Mouse (Mus musculus) frontal cortex, postnatal 36 days (tissue): ENCODE data around the gene Cracr2b.
A peak's percentile ranks its signal among the peaks of the same experiment; 100 is the strongest.

Experiments
- DNase-seq, 2 experiments: peaks; one replicate each; pipeline ENCODE4 v3.0.0; 2022; ENCODE audit warnings: low spot score in 2 of 2

The Cracr2b gene

GRCm38 (mm10) chr7:141469901-141470636 is 9.2 kb downstream of the Cracr2b start:
- DNase-seq: no peak

GRCm38 (mm10) chr7:141470637-141470944 is 9.7 kb downstream of the Cracr2b start:
- no peak for DNase-seq

- no peak for DNase-seq
These were observed 10.3 kb downstream of the Cracr2b start for GRCm38 (mm10) chr7:141471236-141471635.

- DNase-seq: no peak
These were observed 11.3 kb downstream of the Cracr2b start for GRCm38 (mm10) chr7:141472226-141472625.

GRCm38 (mm10) chr7:141472763-141473162 is 11.9 kb downstream of the Cracr2b start:
- DNase-seq: no peak

GRCm38 (mm10) chr7:141474160-141474559 is 13.3 kb downstream of the Cracr2b start:
- no peak for DNase-seq

- peak; percentile 81 to 83 for DNase-seq
These were observed 14.3 kb downstream of the Cracr2b start, which contains the start of the genes Polr2l and Tspan4 for GRCm38 (mm10) chr7:141475011-141475804. Polr2l (minus strand) TSS chr7:141475132. Tspan4 (plus strand) TSS chr7:141475240.

- no peak for DNase-seq
These were observed 14.9 kb downstream of the Cracr2b start for GRCm38 (mm10) chr7:141475805-141476158.

GRCm38 (mm10) chr7:141476226-141476980 is 15.5 kb downstream of the Cracr2b start:
- DNase-seq: peak in 1 of 2 experiments; percentile 44

GRCm38 (mm10) chr7:141476981-141477370 is 16.1 kb downstream of the Cracr2b start:
- DNase-seq: no peak

GRCm38 (mm10) chr7:141477578-141478269 is 16.8 kb downstream of the Cracr2b start:
- no peak for DNase-seq

- DNase-seq: no peak
These were observed 17.4 kb downstream of the Cracr2b start for GRCm38 (mm10) chr7:141478270-141478748.

GRCm38 (mm10) chr7:141480842-141481497 is 20.1 kb downstream of the Cracr2b start:
- peak; percentile 64 to 78 for DNase-seq

GRCm38 (mm10) chr7:141481498-141482401 is 20.9 kb downstream of the Cracr2b start:
- DNase-seq: peak in 1 of 2 experiments; percentile 60

- DNase-seq: no peak
These were observed 21.7 kb downstream of the Cracr2b start for GRCm38 (mm10) chr7:141482531-141483024.

- DNase-seq: no peak
These were observed 22.3 kb downstream of the Cracr2b start for GRCm38 (mm10) chr7:141483114-141483653.

GRCm38 (mm10) chr7:141484186-141485120 is 23.6 kb downstream of the Cracr2b start:
- no peak for DNase-seq

- no peak for DNase-seq
These were observed 24.3 kb downstream of the Cracr2b start for GRCm38 (mm10) chr7:141485186-141485585.
